Mouse (Mus musculus) neural tube, embryonic 14.5 days (tissue): ENCODE results near the gene Camk1d. TPM values are rescaled to one million over a fixed set of nuclear protein-coding genes. Genes with fewer than 3 reads are reported as not detected.

Source experiments
- ATAC-seq: fragments of 200-750 bp; cut with Nextera tagmentation; 2 replicates; pipeline ENCODE4 v1.8.0; 2017; ENCODE audit warnings: low read depth, mild to moderate bottlenecking, moderate TSS enrichment, moderate library complexity
- H3K27ac ChIP-seq: fragments of 300-500 bp; sonication (generic); 2 replicates; pipeline ENCODE4 v1.5.1; 2014; ENCODE audit warnings: low read depth, mild to moderate bottlenecking, control low read depth, low read length, moderate library complexity, mixed read lengths
- H3K27me3 ChIP-seq: fragments of 300-500 bp; sonication (generic); 2 replicates; pipeline ENCODE4 v1.6.1; 2014; ENCODE audit warnings: low read length; ENCODE audit not compliant: control insufficient read depth, insufficient read depth
- H3K36me3 ChIP-seq: fragments of 300-500 bp; sonication (generic); 2 replicates; pipeline ENCODE4 v1.6.1; 2014; ENCODE audit warnings: low read length, mixed read lengths; ENCODE audit not compliant: control insufficient read depth, insufficient read depth
- H3K4me1 ChIP-seq: fragments of 300-500 bp; sonication (generic); 2 replicates; pipeline ENCODE4 v1.6.1; 2014; ENCODE audit warnings: low read length; ENCODE audit not compliant: control insufficient read depth, insufficient read depth
- H3K4me2 ChIP-seq: fragments of 300-500 bp; sonication (generic); 2 replicates; pipeline ENCODE4 v1.6.1; 2014; ENCODE audit warnings: mild to moderate bottlenecking, low read depth, low read length, control low read depth
- H3K4me3 ChIP-seq: fragments of 300-500 bp; sonication (generic); 2 replicates; pipeline ENCODE4 v1.5.1; 2014; ENCODE audit warnings: low read depth, low read length, control low read depth, mixed read lengths
- H3K9ac ChIP-seq: fragments of 300-500 bp; sonication (generic); replicated peaks from 2 replicates; pipeline ENCODE4 v1.6.1; 2014; ENCODE audit warnings: low read depth, mild to moderate bottlenecking, control low read depth, low read length, mixed read lengths
- H3K9me3 ChIP-seq: fragments of 300-500 bp; sonication (generic); 2 replicates; pipeline ENCODE4 v1.6.1; 2016; ENCODE audit warnings: low read length; ENCODE audit not compliant: control insufficient read depth
- WGBS: fragments of 180-500 bp; shearing (Covaris S2); extraction: QIAGEN DNeasy Blood & Tissue Kit; methylation state at CpG from one replicate; pipeline ENCODE4 v1.1.7; 2014; 5-methylcytosine and 5-hydroxymethylcytosine counted together
- polyA plus RNA-seq: library from polyadenylated mRNA; unstranded; fragments of >200 nt; fragmentation: Nextera tagmentation; extraction: Ambion mirVana; gene quantifications from 2 replicates; pipeline ENCODE4 v1.2.1, GENCODE M21; 2014

Gene Camk1d
- polyA plus RNA-seq, 1 experiment from 2014 or later, result 9.9 TPM

DNA sequence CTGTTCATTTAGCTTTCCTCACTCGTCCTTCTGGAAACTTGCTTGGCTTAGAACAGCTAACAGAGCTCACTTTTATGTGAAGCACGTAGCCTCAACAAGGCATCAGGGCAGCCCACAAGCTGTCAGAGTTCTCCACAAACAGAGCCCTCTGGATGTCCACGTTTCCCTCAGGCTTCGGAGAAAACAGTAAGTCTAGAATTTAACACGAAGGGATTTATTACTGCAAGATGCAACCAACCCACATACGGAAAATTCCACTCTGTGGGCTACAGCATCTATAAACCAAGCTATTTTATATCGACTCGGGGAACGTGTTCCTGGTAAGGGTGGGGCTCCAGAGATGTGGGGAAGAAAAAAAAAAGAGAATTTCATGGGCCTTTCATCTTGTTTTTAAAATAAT, 369.0 kb downstream of the Camk1d start:
- H3K36me3 ChIP-seq, result no peaks in the 10 kb centered on the region
- ATAC-seq, result no peak
- H3K27ac ChIP-seq, result no peak overlapping the region
- H3K4me2 ChIP-seq, result no peak overlapping the region
- H3K27me3 ChIP-seq, result no peaks in the 10 kb centered on the region
- no peaks in the 10 kb centered on the region for H3K9me3 ChIP-seq
- 78% methylated on average over 9 of the region's 9 CpGs for WGBS
- H3K4me1 ChIP-seq, result no peaks in the 10 kb centered on the region
- no peak overlapping the region for H3K4me3 ChIP-seq
- H3K9ac ChIP-seq, result no peak overlapping the region

- Histone ChIP-seq H3K4me3 (no peak overlapping the region), H3K27ac (no peak overlapping the region), H3K4me2 (no peak overlapping the region), H3K9me3 (no peaks in the 10 kb centered on the region), H3K9ac (no peak overlapping the region), H3K27me3 (no peaks in the 10 kb centered on the region), H3K36me3 (no peaks in the 10 kb centered on the region), H3K4me1 (no peaks in the 10 kb centered on the region)
- 66% methylated on average over 12 of the region's 12 CpGs for whole genome bisulfite sequencing
- ATAC-seq, result no peak; the same call in 1 of the 2 replicates
Observed at GRCm38 (mm10) chr2:5327533-5328250, 386.6 kb downstream of the Camk1d start.

DNA sequence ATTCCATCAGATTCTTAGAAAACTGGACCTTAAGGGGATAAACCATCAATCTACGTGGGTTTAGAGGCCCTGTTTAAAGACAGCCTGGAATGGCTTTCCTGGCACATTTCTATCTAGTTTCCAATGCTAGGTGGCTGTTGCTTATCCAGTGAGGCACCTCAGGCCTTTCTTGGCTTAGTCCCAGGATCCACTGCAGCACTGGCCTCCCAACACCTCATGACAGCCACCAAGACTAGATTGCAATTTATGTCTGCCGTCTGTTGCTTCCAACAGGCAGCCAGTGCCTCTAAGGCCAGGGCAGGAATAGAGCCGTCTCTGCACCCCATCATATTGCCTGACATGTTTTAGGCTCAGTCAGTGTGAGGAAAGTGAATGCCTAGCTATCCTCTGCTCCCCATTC, 389.5 kb downstream of the Camk1d start:
- ATAC-seq, result no peak
- Histone ChIP-seq H3K27me3 (no peaks in the 10 kb centered on the region), H3K27ac (no peak overlapping the region), H3K9me3 (no peaks in the 10 kb centered on the region), H3K36me3 (no peaks in the 10 kb centered on the region), H3K4me2 (no peak overlapping the region), H3K4me3 (no peak overlapping the region), H3K9ac (no peak overlapping the region), H3K4me1 (no peaks in the 10 kb centered on the region)
- 84% methylated on average over 3 of the region's 3 CpGs for WGBS

DNA sequence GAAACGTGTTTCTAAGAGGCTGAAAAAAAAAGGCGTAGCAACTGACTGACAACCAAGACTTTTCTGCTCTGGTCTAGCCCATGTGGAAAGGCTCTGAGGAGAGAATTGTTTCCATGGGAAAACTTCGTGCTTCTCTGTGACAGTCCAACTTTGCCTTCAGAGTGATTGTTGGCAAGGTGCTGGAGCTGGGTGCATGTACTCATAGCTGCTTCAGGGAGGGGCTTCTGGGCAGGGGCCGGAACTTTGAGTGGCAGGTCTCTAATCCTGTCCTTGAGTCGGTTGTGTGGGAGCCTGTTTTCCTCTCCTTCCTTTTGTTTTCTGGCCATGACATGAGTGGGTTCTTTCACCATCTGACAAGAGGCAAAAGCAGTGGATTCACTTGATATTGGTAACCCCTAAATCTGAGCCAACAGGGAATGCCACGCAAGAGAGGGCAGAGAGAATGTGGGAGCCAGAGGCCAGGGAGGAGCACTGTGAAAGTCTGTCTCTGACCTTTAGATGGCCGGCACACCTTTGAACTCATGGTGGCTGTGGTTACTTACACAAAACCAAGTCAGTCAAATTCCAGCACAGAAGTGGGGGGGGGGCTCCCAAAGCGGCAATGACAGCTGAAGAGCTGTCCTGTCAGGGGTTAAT, 392.5 kb downstream of the Camk1d start:
- WGBS, result 81% methylated on average over 8 of the region's 8 CpGs
- no peak overlapping the region for H3K9ac ChIP-seq

DNA sequence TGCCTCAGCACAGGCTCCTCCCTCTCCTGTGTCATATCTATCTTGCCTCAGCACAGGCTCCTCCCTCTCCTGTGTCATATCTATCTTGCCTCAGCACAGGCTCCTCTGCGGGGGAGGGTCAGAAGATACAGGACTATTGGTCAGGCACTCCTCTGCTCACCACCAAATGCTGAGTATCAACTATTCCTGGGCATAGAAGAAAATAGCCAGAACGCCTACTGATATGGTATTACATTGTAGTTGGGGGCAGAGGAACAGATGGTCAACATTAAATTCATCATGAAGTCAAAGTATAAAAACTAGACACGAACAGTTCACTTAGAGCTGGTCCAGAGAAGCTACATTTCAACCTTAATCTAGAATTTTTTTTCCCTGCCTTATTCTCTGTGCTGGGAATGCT, 395.2 kb downstream of the Camk1d start:
- H3K4me1 ChIP-seq, result peaks cover 4% of the 10 kb centered on the region; the same call in 1 of the 2 replicates
- no peaks in the 10 kb centered on the region for H3K27me3 ChIP-seq
- no peak overlapping the region for H3K9ac ChIP-seq
- no peak overlapping the region for H3K4me3 ChIP-seq
- no peak for ATAC-seq
- 92% methylated on average over 3 of the region's 3 CpGs for WGBS
- H3K27ac ChIP-seq, result no peak overlapping the region
- H3K9me3 ChIP-seq, result no peaks in the 10 kb centered on the region
- H3K36me3 ChIP-seq, result no peaks in the 10 kb centered on the region
- no peak overlapping the region for H3K4me2 ChIP-seq

More for the DNA sequence above, 392.5 kb downstream of the Camk1d start:
- H3K4me3 ChIP-seq, result no peak overlapping the region
- H3K4me2 ChIP-seq, result no peak overlapping the region
- no peaks in the 10 kb centered on the region for H3K27me3 ChIP-seq
- no peak overlapping the region for H3K27ac ChIP-seq
- no peak for ATAC-seq
- no peaks in the 10 kb centered on the region for H3K9me3 ChIP-seq
- no peaks in the 10 kb centered on the region for H3K36me3 ChIP-seq
- no peaks in the 10 kb centered on the region for H3K4me1 ChIP-seq

GRCm38 (mm10) chr2:5316763-5317162, 397.6 kb downstream of the Camk1d start:
- H3K36me3 ChIP-seq, result no peaks in the 10 kb centered on the region
- 89% methylated on average over 5 of the region's 5 CpGs for WGBS
- no peak overlapping the region for H3K9ac ChIP-seq
- no peak overlapping the region for H3K4me2 ChIP-seq
- no peaks in the 10 kb centered on the region for H3K27me3 ChIP-seq
- H3K4me3 ChIP-seq, result no peak overlapping the region
- H3K9me3 ChIP-seq, result no peaks in the 10 kb centered on the region
- no peak for ATAC-seq
- H3K27ac ChIP-seq, result no peak overlapping the region
- peaks cover 4% of the 10 kb centered on the region; the same call in 1 of the 2 replicates for H3K4me1 ChIP-seq

- Histone ChIP-seq H3K4me3 (no peak overlapping the region), H3K4me1 (peaks cover 4% of the 10 kb centered on the region; the same call in 1 of the 2 replicates), H3K9ac (no peak overlapping the region), H3K4me2 (no peak overlapping the region), H3K27ac (no peak overlapping the region), H3K27me3 (no peaks in the 10 kb centered on the region), H3K9me3 (no peaks in the 10 kb centered on the region), H3K36me3 (no peaks in the 10 kb centered on the region)
- no peak for ATAC-seq
- 88% methylated on average over 4 of the region's 4 CpGs for WGBS
Observed at GRCm38 (mm10) chr2:5316217-5316616, 398.1 kb downstream of the Camk1d start.

DNA sequence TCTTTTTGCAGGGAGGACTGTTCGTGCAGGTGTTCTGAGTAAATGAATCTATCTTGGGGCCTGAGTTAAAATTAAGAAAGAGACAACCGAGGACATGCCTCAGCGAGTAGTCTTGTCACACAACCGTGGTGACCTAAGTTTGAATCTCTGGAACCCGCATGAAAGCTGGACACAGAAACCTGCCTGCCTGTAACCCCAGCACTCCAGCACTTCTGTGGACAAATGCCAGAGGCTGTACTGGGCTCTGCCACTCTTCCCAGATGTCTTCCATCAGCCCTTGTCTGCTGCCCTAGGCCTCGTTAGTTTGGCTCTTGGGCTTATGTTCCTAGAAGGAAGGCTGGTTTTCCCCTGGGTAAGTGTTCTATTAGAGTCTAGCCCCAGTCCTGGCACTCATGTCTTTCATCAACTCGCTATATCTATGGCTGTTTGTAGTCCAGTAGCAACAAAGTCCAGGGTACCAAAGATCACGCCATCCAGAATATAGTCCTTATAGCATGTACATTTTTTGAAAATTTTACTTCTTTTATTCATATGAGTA, 399.0 kb downstream of the Camk1d start:
- H3K4me1 ChIP-seq, result peaks cover 4% of the 10 kb centered on the region; the same call in 1 of the 2 replicates
- no peaks in the 10 kb centered on the region for H3K27me3 ChIP-seq
- 0 out of 2 replicates have a peak overlapping the region, but pooled peaks have one; percentile 28 for H3K27ac ChIP-seq
- H3K4me2 ChIP-seq, result no peak overlapping the region
- H3K9me3 ChIP-seq, result no peaks in the 10 kb centered on the region
- no peak overlapping the region for H3K4me3 ChIP-seq
- H3K9ac ChIP-seq, result no peak overlapping the region
- no peak for ATAC-seq
- 70% methylated on average over 8 of the region's 8 CpGs for WGBS
- H3K36me3 ChIP-seq, result no peaks in the 10 kb centered on the region
